Mouse (Mus musculus): ENCODE measurements around the gene Trim44. TPM values are rescaled to one million over a fixed set of nuclear protein-coding genes. Genes with fewer than 3 reads are reported as not detected.

The Trim44 gene
- polyA plus RNA-seq, 1 experiment from 2014 or later: 34.5 TPM

DNA sequence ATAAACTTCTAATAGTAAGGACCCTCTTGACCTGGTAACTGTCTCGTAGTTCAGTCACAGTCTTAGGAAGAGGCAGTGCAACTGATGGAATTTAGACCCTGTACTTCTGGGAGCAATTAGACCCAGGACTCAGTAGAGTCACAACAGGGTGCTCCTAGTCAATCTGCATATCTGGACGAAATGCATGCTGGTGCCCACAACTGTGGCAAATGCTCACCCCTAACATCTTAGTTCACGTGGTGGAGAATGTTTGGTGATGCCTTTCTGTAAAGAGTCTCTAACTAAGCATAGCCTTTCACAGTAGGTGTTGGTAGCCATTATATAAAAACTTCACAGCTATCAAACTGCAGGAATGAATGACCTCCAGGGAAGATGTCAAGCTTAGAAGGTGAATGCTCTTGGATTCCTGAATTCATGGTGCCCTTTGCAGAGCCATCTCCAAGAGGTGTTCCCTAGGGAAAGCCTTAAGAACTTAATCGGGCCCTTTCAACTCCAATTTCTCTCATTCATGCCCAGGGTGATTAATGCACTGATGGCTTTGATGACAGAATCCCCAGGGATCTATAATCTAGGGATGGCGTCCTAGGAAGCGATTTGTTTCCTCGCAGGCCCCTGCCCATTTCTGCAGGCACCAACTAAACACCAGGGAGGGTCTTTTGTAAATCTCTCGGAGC, 29.9 kb upstream of the Trim44 start:
- Histone ChIP-seq H3K27me3 (peaks cover 4% of the 10 kb centered on the region; the same call in 1 of the 2 replicates), H3K4me2 (replicated peaks) (no peak overlapping the region), H3K27ac (no peak overlapping the region), H3K4me3 (no peak overlapping the region), H3K36me3 (no peaks in the 10 kb centered on the region), H3K9ac (no peak overlapping the region), H3K9me3 (no peaks in the 10 kb centered on the region), H3K4me1 (no peaks in the 10 kb centered on the region)
- 41% methylated on average over 8 of the region's 8 CpGs for WGBS
- no peak for ATAC-seq (ENCODE audit: low FRiP score, low read depth)

DNA sequence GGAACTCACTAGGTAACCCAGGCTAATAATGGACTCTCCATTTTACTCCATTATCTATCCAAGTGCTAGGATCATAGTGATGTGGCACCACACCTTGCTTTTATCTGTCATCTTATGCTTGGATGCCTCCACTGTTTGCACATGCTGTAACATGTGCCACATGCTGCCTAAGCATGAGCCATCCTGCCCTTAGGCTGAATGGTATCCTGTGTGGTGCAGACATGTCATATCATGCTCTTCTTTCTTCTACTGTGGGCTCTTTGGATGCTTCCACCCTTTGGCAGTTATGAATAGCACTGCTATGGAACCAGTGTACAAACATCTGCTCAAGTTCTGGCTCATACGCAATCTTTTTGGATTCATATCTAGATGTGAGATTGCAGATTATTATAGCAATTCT, 26.3 kb upstream of the Trim44 start:
- Histone ChIP-seq H3K4me1 (no peaks in the 10 kb centered on the region), H3K4me3 (no peak overlapping the region), H3K27ac (no peak overlapping the region), H3K4me2 (replicated peaks) (no peak overlapping the region), H3K27me3 (no peaks in the 10 kb centered on the region), H3K36me3 (no peaks in the 10 kb centered on the region), H3K9ac (no peak overlapping the region), H3K9me3 (no peaks in the 10 kb centered on the region)
- 85% methylated on average over 1 of the region's 1 CpGs for whole genome bisulfite sequencing
- ATAC-seq (ENCODE audit: low FRiP score, low read depth): no peak

DNA sequence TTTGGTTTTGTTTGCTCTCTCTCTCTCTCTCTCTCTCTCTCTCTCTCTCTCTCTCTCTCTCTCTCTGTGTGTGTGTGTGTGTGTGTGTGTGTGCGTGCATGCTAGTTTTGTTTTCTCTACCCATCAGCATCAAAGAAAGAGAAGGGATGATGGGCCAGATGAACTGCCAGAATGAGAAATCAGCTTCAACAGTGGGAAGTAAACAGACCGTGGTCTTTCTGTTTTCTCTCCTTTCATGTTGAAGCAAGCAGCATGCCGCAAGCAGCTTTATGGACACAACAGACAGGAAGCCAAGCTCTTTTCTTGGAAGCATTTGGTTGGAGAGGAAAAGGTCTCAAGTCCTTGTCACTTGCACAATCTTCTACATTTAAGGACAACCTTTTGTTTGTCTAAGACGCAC, 23.5 kb upstream of the Trim44 start:
- Histone ChIP-seq H3K27ac (no peak overlapping the region), H3K4me1 (no peaks in the 10 kb centered on the region), H3K4me2 (replicated peaks) (no peak overlapping the region), H3K27me3 (no peaks in the 10 kb centered on the region), H3K9ac (no peak overlapping the region), H3K9me3 (no peaks in the 10 kb centered on the region), H3K4me3 (no peak overlapping the region), H3K36me3 (no peaks in the 10 kb centered on the region)
- 36% methylated on average over 4 of the region's 4 CpGs for WGBS
- ATAC-seq (ENCODE audit: low FRiP score, low read depth): no peak

- no peak overlapping the region for H3K4me2 ChIP-seq (replicated peaks)
- no peak overlapping the region for H3K9ac ChIP-seq
- ATAC-seq (ENCODE audit: low FRiP score, low read depth): no peak
- H3K36me3 ChIP-seq: no peaks in the 10 kb centered on the region
- H3K27me3 ChIP-seq: no peaks in the 10 kb centered on the region
- H3K4me1 ChIP-seq: no peaks in the 10 kb centered on the region
- H3K27ac ChIP-seq: no peak overlapping the region
- no peak overlapping the region for H3K4me3 ChIP-seq
- H3K9me3 ChIP-seq: no peaks in the 10 kb centered on the region
Observed at GRCm38 (mm10) chr2:102427974-102428373, 20.3 kb upstream of the Trim44 start.

DNA sequence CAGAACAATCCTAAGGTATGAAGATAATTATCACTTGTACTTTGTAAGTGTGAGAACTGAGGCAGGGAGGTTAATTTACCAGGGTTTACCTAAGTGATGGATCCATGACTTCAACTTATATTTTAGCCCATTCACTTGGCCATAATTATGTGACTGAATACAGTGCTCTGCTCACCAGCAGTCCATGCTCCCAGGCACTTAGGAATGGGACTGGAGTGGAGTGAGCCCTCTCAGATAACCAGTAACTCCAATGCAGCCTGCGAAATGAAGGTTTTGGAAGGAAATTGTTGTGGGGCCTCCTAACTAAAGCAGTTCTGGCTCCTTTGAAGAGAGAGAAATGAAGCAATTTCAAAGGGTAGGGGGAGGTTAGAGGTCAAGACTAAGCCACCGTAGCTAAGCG, 18.8 kb upstream of the Trim44 start:
- no peaks in the 10 kb centered on the region for H3K4me1 ChIP-seq
- H3K4me3 ChIP-seq: no peak overlapping the region
- no peak for ATAC-seq (ENCODE audit: low FRiP score, low read depth)
- H3K9me3 ChIP-seq: no peaks in the 10 kb centered on the region
- WGBS: 20% methylated on average over 3 of the region's 3 CpGs
- no peak overlapping the region for H3K9ac ChIP-seq
- no peak overlapping the region for H3K4me2 ChIP-seq (replicated peaks)
- no peak overlapping the region for H3K27ac ChIP-seq
- no peaks in the 10 kb centered on the region for H3K27me3 ChIP-seq
- no peaks in the 10 kb centered on the region for H3K36me3 ChIP-seq

- Histone ChIP-seq H3K36me3 (no peaks in the 10 kb centered on the region), H3K27me3 (no peaks in the 10 kb centered on the region), H3K4me1 (no peaks in the 10 kb centered on the region), H3K4me2 (replicated peaks) (no peak overlapping the region), H3K9ac (no peak overlapping the region), H3K4me3 (no peak overlapping the region), H3K9me3 (no peaks in the 10 kb centered on the region), H3K27ac (no peak overlapping the region)
- 78% methylated on average over 14 of the region's 14 CpGs for WGBS
- no peak for ATAC-seq (ENCODE audit: low FRiP score, low read depth)
Observed at GRCm38 (mm10) chr2:102416149-102416743, 8.6 kb upstream of the Trim44 start.

- no peaks in the 10 kb centered on the region for H3K9me3 ChIP-seq
- no peak overlapping the region for H3K27ac ChIP-seq
- peaks cover 5% of the 10 kb centered on the region for H3K4me1 ChIP-seq
- no peak overlapping the region for H3K4me2 ChIP-seq (replicated peaks)
- H3K4me3 ChIP-seq: no peak overlapping the region
- H3K27me3 ChIP-seq: no peaks in the 10 kb centered on the region
- ATAC-seq (ENCODE audit: low FRiP score, low read depth): no peak
- no peaks in the 10 kb centered on the region for H3K36me3 ChIP-seq
- H3K9ac ChIP-seq: no peak overlapping the region
- WGBS: 80% methylated on average over 2 of the region's 2 CpGs
Observed at GRCm38 (mm10) chr2:102412738-102413137, 5.1 kb upstream of the Trim44 start.

DNA sequence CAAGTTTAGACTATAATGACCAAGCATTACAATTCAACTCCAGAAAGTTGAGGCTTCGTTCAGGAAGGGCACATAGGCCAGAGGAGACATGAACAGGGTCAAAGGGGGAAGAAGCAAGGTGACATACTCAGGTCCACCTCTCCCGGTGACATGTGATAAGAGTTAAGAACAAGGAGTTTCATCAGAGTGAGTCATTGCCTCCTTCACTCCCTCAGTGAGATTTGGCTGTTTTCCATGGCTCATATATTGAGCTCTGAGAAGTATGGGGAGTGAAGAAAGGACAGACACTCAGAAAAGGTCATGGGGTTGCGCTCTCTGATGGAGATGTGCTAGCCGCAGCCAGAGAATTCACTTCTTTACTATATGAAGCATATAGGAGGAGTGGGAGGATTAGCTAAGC, 3.0 kb upstream of the Trim44 start:
- Histone ChIP-seq H3K36me3 (no peaks in the 10 kb centered on the region), H3K27me3 (no peaks in the 10 kb centered on the region), H3K9ac (no peak overlapping the region), H3K9me3 (no peaks in the 10 kb centered on the region), H3K27ac (no peak overlapping the region), H3K4me1 (peaks cover 9% of the 10 kb centered on the region), H3K4me2 (replicated peaks) (no peak overlapping the region), H3K4me3 (no peak overlapping the region)
- WGBS: 77% methylated on average over 4 of the region's 4 CpGs
- ATAC-seq (ENCODE audit: low FRiP score, low read depth): no peak

- no peaks in the 10 kb centered on the region for H3K36me3 ChIP-seq
- ATAC-seq (ENCODE audit: low FRiP score, low read depth): no peak
- no peaks in the 10 kb centered on the region for H3K27me3 ChIP-seq
- peaks cover 9% of the 10 kb centered on the region for H3K4me1 ChIP-seq
- H3K4me2 ChIP-seq (replicated peaks): no peak overlapping the region
- no peaks in the 10 kb centered on the region for H3K9me3 ChIP-seq
- H3K9ac ChIP-seq: no peak overlapping the region
- no peak overlapping the region for H3K27ac ChIP-seq
- no peak overlapping the region for H3K4me3 ChIP-seq
- 86% methylated on average over 3 of the region's 3 CpGs for WGBS
Observed at GRCm38 (mm10) chr2:102409741-102410140, 2.1 kb upstream of the Trim44 start.

DNA sequence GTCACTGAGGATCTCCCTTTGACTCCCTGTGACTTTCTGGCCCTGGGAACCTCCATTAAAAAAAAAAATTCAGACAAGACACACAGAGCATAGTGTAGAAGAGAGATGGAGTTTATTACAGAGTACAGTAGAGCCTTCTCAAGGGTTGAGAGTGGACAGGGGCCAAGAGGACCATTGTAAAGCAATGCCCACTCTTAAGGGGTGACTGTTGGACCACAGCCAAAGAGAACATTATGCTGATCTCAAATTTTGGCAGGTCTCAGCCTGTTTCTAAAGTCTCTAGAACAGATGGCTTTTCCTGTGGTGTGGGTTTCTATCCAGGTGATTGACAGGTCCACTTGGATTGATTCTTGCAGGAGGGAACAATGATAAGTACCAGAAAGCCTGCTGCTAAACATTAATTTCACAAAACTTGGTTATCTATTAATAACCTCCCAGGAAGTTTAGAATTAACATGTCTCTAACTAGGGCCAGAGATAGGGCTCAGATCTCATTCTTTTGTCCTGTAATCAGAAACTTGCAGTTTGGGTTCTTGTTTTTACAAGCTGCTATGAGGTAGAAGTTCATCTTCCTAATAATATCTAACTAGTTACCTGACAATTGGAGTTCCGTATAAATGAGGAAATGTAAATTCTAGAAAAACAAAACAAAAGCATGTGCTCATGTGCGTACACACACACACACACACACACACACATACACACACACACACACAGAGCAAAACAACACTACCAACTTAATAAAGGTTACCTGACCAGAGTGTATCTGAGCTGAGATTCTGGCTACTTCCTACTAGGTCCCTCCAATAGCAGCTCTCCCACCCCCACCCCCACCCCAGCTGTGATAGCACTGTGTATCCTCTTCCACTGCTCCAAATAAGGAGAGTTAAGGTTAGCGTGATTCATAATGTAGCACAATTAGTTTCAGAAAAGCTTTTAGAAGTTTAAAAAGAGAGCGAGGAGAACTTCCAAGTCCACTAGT, 1.0 kb downstream of the Trim44 start:
- WGBS: 85% methylated on average over 4 of the region's 4 CpGs
- ATAC-seq (ENCODE audit: low FRiP score, low read depth): no peak
- Histone ChIP-seq H3K27me3 (no peaks in the 10 kb centered on the region), H3K27ac (no peak overlapping the region), H3K9me3 (no peaks in the 10 kb centered on the region), H3K36me3 (no peaks in the 10 kb centered on the region), H3K4me3 (no peak overlapping the region), H3K4me2 (replicated peaks) (no peak overlapping the region), H3K4me1 (peaks cover 9% of the 10 kb centered on the region), H3K9ac (no peak overlapping the region)

DNA sequence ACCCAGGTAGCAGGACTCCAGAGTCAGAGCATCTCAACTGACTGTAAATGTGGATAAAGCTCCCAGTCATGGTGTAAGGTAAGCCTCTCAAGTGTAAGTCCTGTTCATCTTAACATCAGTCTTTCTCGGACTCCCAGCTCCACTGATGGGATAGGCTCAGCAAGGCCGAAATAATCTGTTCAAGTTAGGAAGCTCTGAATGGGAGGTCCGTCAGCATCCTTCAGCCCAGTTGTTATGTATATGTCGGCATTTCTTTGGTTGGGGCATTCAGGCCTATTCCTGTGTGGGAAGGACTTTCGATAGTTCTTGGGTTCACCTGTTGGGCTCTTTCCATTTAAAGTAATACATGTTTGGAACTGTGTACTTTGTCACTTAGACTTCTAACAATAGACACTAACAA, 3.6 kb downstream of the Trim44 start:
- Histone ChIP-seq H3K4me3 (no peak overlapping the region), H3K9me3 (no peaks in the 10 kb centered on the region), H3K4me1 (peaks cover 22% of the 10 kb centered on the region), H3K9ac (no peak overlapping the region), H3K4me2 (replicated peaks) (no peak overlapping the region), H3K36me3 (no peaks in the 10 kb centered on the region), H3K27me3 (no peaks in the 10 kb centered on the region), H3K27ac (no peak overlapping the region)
- ATAC-seq (ENCODE audit: low FRiP score, low read depth): no peak
- WGBS: 83% methylated on average over 5 of the region's 5 CpGs

GRCm38 (mm10) chr2:102403306-102403705, 4.3 kb downstream of the Trim44 start:
- H3K4me2 ChIP-seq (replicated peaks): no peak overlapping the region
- 92% methylated on average over 4 of the region's 4 CpGs for WGBS
- H3K4me3 ChIP-seq: no peak overlapping the region
- no peak overlapping the region for H3K27ac ChIP-seq
- no peaks in the 10 kb centered on the region for H3K36me3 ChIP-seq
- no peaks in the 10 kb centered on the region for H3K9me3 ChIP-seq
- H3K4me1 ChIP-seq: peaks cover 24% of the 10 kb centered on the region
- no peak for ATAC-seq (ENCODE audit: low FRiP score, low read depth)
- no peak overlapping the region for H3K9ac ChIP-seq
- H3K27me3 ChIP-seq: no peaks in the 10 kb centered on the region

Data from limb, embryonic 13.5 days (tissue).